Mouse (Mus musculus) left cerebral cortex, postnatal 25 days (tissue): Measurements from ENCODE around the gene Rbmxl1. TPM values are rescaled to one million over a fixed set of nuclear protein-coding genes. Genes with fewer than 3 reads are reported as not detected.
"Not testable (repeated sequence)": the region's sequence is repeated elsewhere in the genome, so short reads cannot be mapped to it uniquely, and the experiment has no call there.

ENCODE experiments used
- DNase-seq, 2 experiments: peaks; one replicate each; pipeline ENCODE4 v3.0.0; 2022; ENCODE audit warnings: low spot score in 2 of 2, mixed read lengths in 1 of 2
- intact Hi-C: fragments of 180-260 bp; cut with DNase I; formaldehyde crosslinking; loops from one replicate; pipeline ENCODE4 v1.15.1; 2025
- total RNA-seq, 2 experiments: library from RNA; stranded (reverse); gene quantifications; 2 replicates each; pipeline ENCODE4 v1.2.3; 2021

Rbmxl1 gene
- total RNA-seq, 2 experiments from 2014 or later = 52.4 to 59.0 TPM

DNA sequence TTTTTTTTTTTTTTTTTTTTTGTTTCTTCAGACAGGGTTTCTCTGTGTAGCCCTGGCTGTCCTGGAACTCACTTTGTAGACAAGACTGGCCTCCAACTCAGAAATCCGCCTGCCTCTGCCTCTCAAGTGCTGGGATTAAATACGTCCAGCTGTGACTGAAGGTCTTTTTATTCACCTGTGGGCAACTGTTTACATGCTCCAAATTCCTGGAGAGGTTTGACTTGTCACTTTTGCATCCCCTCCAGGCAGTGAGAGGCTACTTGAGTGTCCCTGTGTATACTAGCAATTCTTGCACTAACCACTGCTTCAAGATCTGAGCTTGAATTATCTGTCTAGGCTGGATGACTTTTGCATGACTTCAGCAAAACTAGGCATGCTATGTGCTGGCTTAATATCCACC, 6.0 kb downstream of the Rbmxl1 start:
- DNase-seq = no peak
- intact Hi-C loops = no loop called here

GRCm38 (mm10) chr8:78496273-78496672, 12.4 kb downstream of the Rbmxl1 start:
- DNase-seq, intact Hi-C loops: not testable (repeated sequence)

DNA sequence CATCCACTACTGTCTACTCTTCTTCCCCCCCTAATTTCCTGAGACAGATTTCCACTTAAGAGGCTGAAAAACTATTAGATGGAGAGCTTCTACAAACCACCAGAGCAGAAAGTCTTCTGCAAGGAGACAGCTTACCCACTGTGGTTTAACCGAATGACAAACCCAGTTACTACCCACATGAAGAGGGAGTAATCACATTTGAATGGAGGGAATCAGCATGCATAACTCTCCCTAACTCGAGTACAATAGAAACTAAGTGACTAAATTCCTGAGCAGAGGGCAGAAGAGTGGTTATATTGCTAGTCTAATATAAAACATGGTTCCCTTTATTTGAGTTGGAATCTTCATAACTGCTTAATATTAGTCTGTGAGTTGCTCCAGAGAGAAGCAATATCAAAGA, 15.7 kb downstream of the Rbmxl1 start:
- no peak for DNase-seq
- intact Hi-C loops = no loop called here

GRCm38 (mm10) chr8:78489733-78490132, 19.0 kb downstream of the Rbmxl1 start:
- intact Hi-C loops = no loop called here
- DNase-seq = no peak

DNA sequence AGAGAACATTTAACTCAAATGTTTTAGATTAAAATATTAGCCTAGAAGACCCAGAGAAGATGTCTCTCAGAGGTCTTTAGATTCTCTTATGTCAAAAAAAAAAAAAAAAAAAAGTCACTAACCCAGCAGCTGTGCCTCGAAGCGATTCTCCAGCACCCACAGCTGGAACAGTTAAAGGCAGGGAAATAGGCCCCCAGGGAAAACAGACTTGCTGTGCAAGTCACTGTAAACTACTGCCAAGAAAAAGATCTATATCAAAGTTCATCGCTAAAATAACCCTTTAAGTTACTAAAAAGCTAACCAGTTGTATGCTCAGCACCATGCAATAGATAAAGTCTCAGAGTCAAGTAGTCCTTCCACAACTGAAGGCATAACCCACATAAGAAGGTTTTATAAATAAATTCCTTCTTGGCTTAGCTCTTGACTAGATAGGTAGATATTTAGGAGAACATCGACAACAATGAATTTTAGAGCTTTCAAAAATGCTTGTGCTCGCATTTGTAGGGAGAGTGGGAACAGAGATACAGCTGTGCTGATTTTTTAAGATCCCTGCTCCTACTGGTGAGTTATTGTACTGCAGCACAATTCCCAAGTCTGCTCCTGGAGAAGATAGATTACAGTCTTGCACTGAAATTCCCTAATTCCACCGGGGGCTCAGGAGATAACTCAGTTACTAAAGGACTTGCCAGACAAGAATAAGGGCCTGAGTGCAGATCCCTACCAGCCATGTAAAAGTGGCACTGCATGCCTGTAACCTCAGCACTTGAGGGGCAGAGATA, 31.5 kb downstream of the Rbmxl1 start:
- intact Hi-C loops = no loop called here
- DNase-seq = no peak

DNA sequence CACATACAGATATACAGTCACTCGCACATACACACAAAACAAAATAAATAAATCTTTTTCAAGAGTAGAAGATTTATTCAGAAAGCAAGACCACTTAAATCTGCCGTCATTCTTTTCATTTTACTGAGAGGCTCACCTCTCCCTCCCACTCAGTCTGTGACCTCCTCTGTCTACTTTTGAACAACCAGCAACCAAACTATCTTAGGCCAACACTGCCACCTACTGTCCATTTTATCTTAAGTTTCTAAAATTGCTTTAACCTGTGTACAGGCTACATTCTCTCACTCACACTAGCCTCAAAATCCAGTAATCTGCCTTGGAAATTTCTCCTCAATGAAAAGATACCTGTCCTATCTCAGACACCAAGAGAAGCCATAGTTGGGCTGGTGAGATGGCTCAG, 40.8 kb downstream of the Rbmxl1 start:
- intact Hi-C loops = no loop called here
- no peak for DNase-seq

DNA sequence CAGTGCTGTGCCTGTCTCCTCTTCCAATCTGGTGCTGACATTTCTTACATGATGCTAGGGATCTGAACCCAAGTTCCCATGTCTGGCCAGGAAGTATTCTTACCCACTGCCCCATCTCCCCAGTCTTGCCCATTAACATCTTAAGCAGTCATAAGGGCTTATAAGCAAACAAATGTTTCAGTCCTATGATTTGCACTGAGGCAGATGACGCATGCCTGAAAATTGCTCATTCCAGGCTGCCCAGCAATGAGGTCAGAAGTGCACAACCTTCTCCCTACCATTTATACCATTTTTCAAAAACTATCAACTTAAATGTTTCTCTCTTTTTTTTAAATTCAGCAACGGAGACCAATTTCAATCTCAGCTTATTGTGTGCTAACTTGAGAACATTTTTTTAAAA, 44.8 kb downstream of the Rbmxl1 start:
- no peak for DNase-seq
- intact Hi-C loops = no loop called here

- intact Hi-C loops = no loop called here
- DNase-seq = no peak
These were observed 52.3 kb downstream of the Rbmxl1 start for GRCm38 (mm10) chr8:78456441-78456840.

Other genes with a start within 250 kb of the Rbmxl1 start
- not detected for gene Pou4f2, start 72.3 kb downstream of the Rbmxl1 start, total RNA-seq
- gene Slc10a7, start 448 bp upstream of the Rbmxl1 start, total RNA-seq = 1 to 10 TPM; 5.9 to 6.2 TPM